Mouse (Mus musculus) erythroblast, embryonic 14.5 days (primary cell): ENCODE data around the gene Spdef.

ENCODE experiments used
- GATA1 ChIP-seq: IDR thresholded peaks from 2 replicates; pipeline ENCODE4 v1.6.1; 2012; ENCODE audit warnings: low read length, inconsistent platforms, mixed read lengths
- TAL1 ChIP-seq: IDR thresholded peaks from 3 replicates; pipeline ENCODE4 v1.6.1; 2012; ENCODE audit warnings: low read length, inconsistent platforms, mixed read lengths

DNA sequence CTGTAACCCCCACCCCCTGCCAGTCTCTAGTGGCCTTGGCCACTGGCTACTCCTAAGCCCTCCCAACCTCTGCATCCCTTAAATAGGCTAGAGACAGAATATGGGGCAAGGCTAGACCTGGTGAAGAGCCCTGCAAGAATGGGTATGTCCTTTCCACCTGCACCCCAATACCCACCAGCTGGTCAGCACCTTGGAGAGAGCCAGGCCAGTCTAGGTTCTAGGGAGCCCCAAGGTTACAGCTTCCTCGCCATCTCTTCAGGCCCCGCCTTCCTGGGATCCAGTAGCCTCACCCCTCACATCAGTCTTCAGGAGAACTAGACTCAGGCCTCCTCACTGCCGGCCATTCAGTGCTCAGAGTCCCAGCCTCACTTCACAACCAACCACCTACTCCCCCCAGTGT lies 4.4 kb downstream of the Spdef start:
- TF ChIP-seq GATA1 (no peak), TAL1 (no peak)
